Mouse (Mus musculus): ENCODE results near the gene Nphs1.
A peak's percentile ranks its signal among the peaks of the same experiment; 100 is the strongest.

Nphs1 gene

GRCm38 (mm10) chr7:30457629-30458330, at the start of gene Nphs1, which contains the start of gene Kirrel2:
Gene Nphs1 (plus strand): TSS chr7:30458315.
Gene Kirrel2 (minus strand): TSS chr7:30457690.
- no peak for DNase-seq (ENCODE audit: low spot score in 2 of 2)

GRCm38 (mm10) chr7:30408639-30409038, 49.5 kb upstream of the Nphs1 start:
- no peak for DNase-seq (ENCODE audit: low spot score in 2 of 2)

- no peak for DNase-seq (ENCODE audit: low spot score in 2 of 2)
Observed at GRCm38 (mm10) chr7:30409789-30410188, 48.3 kb upstream of the Nphs1 start.

- DNase-seq (ENCODE audit: low spot score in 2 of 2), result no peak
Observed at GRCm38 (mm10) chr7:30411023-30411422, 47.1 kb upstream of the Nphs1 start.

GRCm38 (mm10) chr7:30412735-30413147, 45.4 kb upstream of the Nphs1 start:
- DNase-seq (ENCODE audit: low spot score in 2 of 2), result no peak

- no peak for DNase-seq (ENCODE audit: low spot score in 2 of 2)
Observed at GRCm38 (mm10) chr7:30413596-30413995, 44.5 kb upstream of the Nphs1 start, which contains the start of gene Tyrobp. Gene Tyrobp (plus strand): TSS chr7:30413760.

- DNase-seq (ENCODE audit: low spot score in 2 of 2), result no peak
Observed at GRCm38 (mm10) chr7:30417856-30418255, 40.3 kb upstream of the Nphs1 start.

- DNase-seq (ENCODE audit: low spot score in 2 of 2), result no peak
Observed at GRCm38 (mm10) chr7:30419561-30420499, 38.3 kb upstream of the Nphs1 start, which contains the start of gene Hcst. Gene Hcst (minus strand): TSS chr7:30419854.

GRCm38 (mm10) chr7:30420673-30421072, 37.4 kb upstream of the Nphs1 start:
- no peak for DNase-seq (ENCODE audit: low spot score in 2 of 2)

GRCm38 (mm10) chr7:30421175-30421889, 36.8 kb upstream of the Nphs1 start, which contains the start of gene Nfkbid:
Gene Nfkbid (plus strand): TSS chr7:30421732.
- DNase-seq (ENCODE audit: low spot score in 2 of 2), result peak; percentile 76 to 81

GRCm38 (mm10) chr7:30421890-30422435, 36.2 kb upstream of the Nphs1 start:
- peak; percentile 76 to 85 for DNase-seq (ENCODE audit: low spot score in 2 of 2)

GRCm38 (mm10) chr7:30422560-30422959, 35.6 kb upstream of the Nphs1 start:
- DNase-seq (ENCODE audit: low spot score in 2 of 2), result no peak

GRCm38 (mm10) chr7:30423071-30423641, 35.0 kb upstream of the Nphs1 start:
- no peak for DNase-seq (ENCODE audit: low spot score in 2 of 2)

GRCm38 (mm10) chr7:30429327-30429726, 28.8 kb upstream of the Nphs1 start:
- no peak for DNase-seq (ENCODE audit: low spot score in 2 of 2)

- no peak for DNase-seq (ENCODE audit: low spot score in 2 of 2)
Observed at GRCm38 (mm10) chr7:30430191-30430590, 27.9 kb upstream of the Nphs1 start.

- DNase-seq (ENCODE audit: low spot score in 2 of 2), result peak in 1 of 2 experiments; percentile 55
Observed at GRCm38 (mm10) chr7:30431793-30432192, 26.3 kb upstream of the Nphs1 start.

GRCm38 (mm10) chr7:30434238-30434637, 23.9 kb upstream of the Nphs1 start:
- no peak for DNase-seq (ENCODE audit: low spot score in 2 of 2)

GRCm38 (mm10) chr7:30434701-30435100, 23.4 kb upstream of the Nphs1 start:
- no peak for DNase-seq (ENCODE audit: low spot score in 2 of 2)

GRCm38 (mm10) chr7:30435156-30435555, 23.0 kb upstream of the Nphs1 start:
- no peak for DNase-seq (ENCODE audit: low spot score in 2 of 2)

- no peak for DNase-seq (ENCODE audit: low spot score in 2 of 2)
Observed at GRCm38 (mm10) chr7:30436879-30437278, 21.2 kb upstream of the Nphs1 start.

GRCm38 (mm10) chr7:30439734-30440133, 18.4 kb upstream of the Nphs1 start:
- DNase-seq (ENCODE audit: low spot score in 2 of 2), result no peak

Data from spleen, postnatal 14 days (tissue).